Mouse (Mus musculus) lung, postnatal 0 days (tissue): ENCODE data around the gene Nlrc4. TPM values are rescaled to one million over a fixed set of nuclear protein-coding genes. Genes with fewer than 3 reads are reported as not detected.

ENCODE experiments used
- ATAC-seq: fragments of 200-750 bp; cut with Nextera tagmentation; 2 replicates; pipeline ENCODE4 v1.8.0; 2017; ENCODE audit warnings: moderate library complexity
- DNase-seq: peaks from one replicate; pipeline ENCODE4 v3.0.0-alpha.2; 2016; ENCODE audit warnings: low spot score
- H3K27ac ChIP-seq: fragments of 300-500 bp; sonication (generic); 2 replicates; pipeline ENCODE4 v1.5.1; 2014; ENCODE audit warnings: antibody characterized with exemption, mild to moderate bottlenecking, low read length, mixed read lengths
- H3K27me3 ChIP-seq: fragments of 300-500 bp; sonication (generic); replicated peaks from 2 replicates; pipeline ENCODE4 v1.6.1; 2014; ENCODE audit warnings: low read length, mixed read lengths; ENCODE audit not compliant: insufficient read depth
- H3K36me3 ChIP-seq: fragments of 300-500 bp; sonication (generic); 2 replicates; pipeline ENCODE4 v1.6.1; 2014; ENCODE audit warnings: low read length, mixed read lengths; ENCODE audit not compliant: insufficient read depth
- H3K4me1 ChIP-seq: fragments of 300-500 bp; sonication (generic); 2 replicates; pipeline ENCODE4 v1.6.1; 2014; ENCODE audit warnings: antibody characterized with exemption, low read depth, low read length, mixed read lengths; ENCODE audit not compliant: insufficient read depth
- H3K4me2 ChIP-seq: fragments of 300-500 bp; sonication (generic); replicated peaks from 2 replicates; pipeline ENCODE4 v1.6.1; 2014; ENCODE audit warnings: low read depth, mild to moderate bottlenecking, low read length, moderate library complexity, mixed read lengths
- H3K4me3 ChIP-seq: fragments of 300-500 bp; sonication (generic); 2 replicates; pipeline ENCODE4 v1.5.1; 2014; ENCODE audit warnings: low read depth, low read length
- H3K9ac ChIP-seq: fragments of 300-500 bp; sonication (generic); replicated peaks from 2 replicates; pipeline ENCODE4 v1.6.1; 2014; ENCODE audit warnings: low read depth, mild to moderate bottlenecking
- H3K9me3 ChIP-seq: fragments of 300-500 bp; sonication (generic); 2 replicates; pipeline ENCODE4 v1.6.1; 2016; ENCODE audit warnings: low read length, mixed read lengths
- CTCF ChIP-seq: IDR thresholded peaks from 2 replicates; pipeline ENCODE4 v1.5.1; 2016; ENCODE audit warnings: antibody characterized with exemption, mild to moderate bottlenecking
- EP300 ChIP-seq: IDR thresholded peaks from 2 replicates; pipeline ENCODE4 v1.6.1; 2016; ENCODE audit warnings: antibody characterized with exemption, mild to moderate bottlenecking, control low read depth
- WGBS: fragments of 180-500 bp; shearing (Covaris S2); extraction: QIAGEN DNeasy Blood & Tissue Kit; methylation state at CpG from one replicate; pipeline ENCODE4 v1.1.7; 2014; 5-methylcytosine and 5-hydroxymethylcytosine counted together
- polyA plus RNA-seq: library from polyadenylated mRNA; unstranded; fragments of >200 nt; fragmentation: Nextera tagmentation; extraction: Ambion mirVana; gene quantifications from 2 replicates; pipeline ENCODE4 v1.2.1, GENCODE M21; 2015

Gene Nlrc4
- polyA plus RNA-seq, 1 experiment from 2014 or later, result 0.53 TPM

DNA sequence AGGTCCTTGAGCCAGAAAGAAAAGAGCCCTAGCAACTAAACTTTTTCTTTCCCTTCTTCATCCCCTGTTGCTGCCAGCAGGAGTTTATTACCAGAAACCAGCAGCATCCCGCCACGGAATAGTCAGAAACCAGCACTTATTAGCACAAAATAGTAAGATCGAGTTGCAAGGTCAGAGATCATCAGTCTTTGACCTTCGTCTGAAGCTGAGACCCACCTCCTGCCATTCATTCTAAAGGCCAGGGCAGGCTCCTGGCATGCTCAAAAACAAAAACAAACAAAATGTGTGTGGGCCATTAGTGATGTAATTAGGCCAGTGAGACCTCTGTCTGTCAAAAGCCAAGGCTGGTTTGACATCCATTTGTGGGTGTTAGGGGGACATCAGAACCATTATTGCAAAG, 40.8 kb downstream of the Nlrc4 start:
- H3K9ac ChIP-seq, result no peak overlapping the region
- 47% methylated on average over 4 of the region's 4 CpGs for WGBS
- H3K9me3 ChIP-seq, result no peaks in the 10 kb centered on the region
- DNase-seq (no peak), ATAC-seq (no peak)
- no peaks in the 10 kb centered on the region for H3K27me3 ChIP-seq
- TF ChIP-seq CTCF (no peak), EP300 (no peak)
- H3K36me3 ChIP-seq, result peaks cover 11% of the 10 kb centered on the region; the same call in 1 of the 2 replicates
- no peak overlapping the region for H3K4me2 ChIP-seq
- no peak overlapping the region for H3K4me3 ChIP-seq
- H3K4me1 ChIP-seq, result no peaks in the 10 kb centered on the region
- no peak overlapping the region for H3K27ac ChIP-seq

DNA sequence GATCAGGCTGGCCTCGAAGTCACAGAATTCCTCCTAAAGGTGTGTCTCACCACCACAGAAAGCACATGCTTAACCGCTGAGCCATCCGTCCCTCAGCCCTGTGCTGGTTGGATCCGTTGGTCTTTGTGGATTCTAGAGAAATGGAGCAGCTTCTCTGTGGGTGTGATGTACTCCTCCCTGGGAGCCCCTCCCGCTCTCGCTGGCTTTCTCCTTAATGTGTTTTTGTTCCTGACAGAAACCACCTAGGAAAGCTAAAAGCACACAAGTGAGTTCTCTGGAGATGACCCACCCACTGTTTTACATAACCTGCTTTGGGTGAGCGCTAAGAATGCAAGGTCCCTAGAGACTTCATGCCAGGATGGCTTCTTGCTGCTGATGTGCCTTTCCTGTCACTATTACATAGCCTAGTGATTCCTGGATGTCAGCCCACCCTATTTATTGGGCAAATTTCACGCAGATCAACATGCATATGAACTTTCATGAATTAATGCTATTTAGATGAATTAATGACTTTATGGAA, 42.0 kb downstream of the Nlrc4 start:
- Histone ChIP-seq H3K27me3 (no peaks in the 10 kb centered on the region), H3K9ac (no peak overlapping the region), H3K4me3 (no peak overlapping the region), H3K4me1 (no peaks in the 10 kb centered on the region), H3K4me2 (no peak overlapping the region), H3K27ac (no peak overlapping the region), H3K36me3 (peaks cover 15% of the 10 kb centered on the region; the same call in 1 of the 2 replicates), H3K9me3 (no peaks in the 10 kb centered on the region)
- TF ChIP-seq CTCF, result no peak
- 90% methylated on average over 8 of the region's 8 CpGs for WGBS
- DNase-seq (no peak), ATAC-seq (no peak)

DNA sequence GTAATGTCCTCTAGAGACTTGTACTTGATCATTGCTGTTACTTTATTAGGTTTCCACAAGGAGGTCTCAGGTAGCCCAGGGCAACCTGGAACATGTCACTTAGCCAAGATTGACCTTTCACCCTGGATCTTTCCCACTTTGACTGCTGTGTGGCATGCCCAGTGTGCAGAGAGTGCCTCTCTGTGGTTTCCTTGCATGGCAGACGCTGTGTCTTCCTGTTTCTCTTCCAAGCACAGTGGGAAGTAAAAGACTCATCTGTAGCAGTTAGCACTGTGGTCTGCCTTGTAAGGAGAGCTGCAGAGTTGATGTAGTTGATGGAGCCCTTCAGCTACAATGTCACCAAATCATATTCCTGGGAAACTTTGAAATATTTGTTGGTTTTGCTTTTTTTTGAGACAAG, 44.3 kb downstream of the Nlrc4 start:
- whole genome bisulfite sequencing, result 73% methylated on average over 1 of the region's 1 CpGs
- DNase-seq (no peak), ATAC-seq (no peak)
- no peak overlapping the region for H3K9ac ChIP-seq
- no peak overlapping the region for H3K27ac ChIP-seq
- no peaks in the 10 kb centered on the region for H3K4me1 ChIP-seq
- TF ChIP-seq EP300 (no peak), CTCF (no peak)
- no peaks in the 10 kb centered on the region for H3K9me3 ChIP-seq
- H3K4me2 ChIP-seq, result no peak overlapping the region
- peaks cover 26% of the 10 kb centered on the region; the same call in 1 of the 2 replicates for H3K36me3 ChIP-seq
- H3K4me3 ChIP-seq, result no peak overlapping the region
- H3K27me3 ChIP-seq, result no peaks in the 10 kb centered on the region

DNA sequence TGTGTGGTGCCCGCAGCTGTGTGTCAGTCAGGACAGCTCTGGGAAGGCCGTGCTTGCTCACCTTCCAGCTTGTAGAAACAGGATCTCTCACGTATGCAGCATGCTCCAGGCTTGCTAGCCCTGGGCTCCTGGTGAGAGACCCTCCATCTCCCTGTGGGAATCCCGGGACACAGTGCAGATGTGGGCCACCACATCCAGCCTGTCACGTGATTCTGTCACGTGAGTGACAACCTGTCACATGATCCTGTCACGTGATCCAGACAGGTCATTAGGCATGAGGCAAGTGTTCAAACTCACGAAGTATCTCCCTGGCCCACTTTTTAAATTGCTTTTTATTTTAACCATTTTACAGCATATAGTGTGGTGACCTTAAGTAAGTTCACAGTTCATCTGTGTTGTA, 45.6 kb downstream of the Nlrc4 start:
- TF ChIP-seq EP300 (no peak), CTCF (no peak)
- Histone ChIP-seq H3K27ac (no peak overlapping the region), H3K9me3 (no peaks in the 10 kb centered on the region), H3K4me3 (no peak overlapping the region), H3K36me3 (peaks cover 22% of the 10 kb centered on the region; the same call in 1 of the 2 replicates), H3K4me2 (no peak overlapping the region), H3K9ac (no peak overlapping the region), H3K27me3 (no peaks in the 10 kb centered on the region), H3K4me1 (no peaks in the 10 kb centered on the region)
- DNase-seq (no peak), ATAC-seq (no peak)
- 85% methylated on average over 8 of the region's 8 CpGs for WGBS

DNA sequence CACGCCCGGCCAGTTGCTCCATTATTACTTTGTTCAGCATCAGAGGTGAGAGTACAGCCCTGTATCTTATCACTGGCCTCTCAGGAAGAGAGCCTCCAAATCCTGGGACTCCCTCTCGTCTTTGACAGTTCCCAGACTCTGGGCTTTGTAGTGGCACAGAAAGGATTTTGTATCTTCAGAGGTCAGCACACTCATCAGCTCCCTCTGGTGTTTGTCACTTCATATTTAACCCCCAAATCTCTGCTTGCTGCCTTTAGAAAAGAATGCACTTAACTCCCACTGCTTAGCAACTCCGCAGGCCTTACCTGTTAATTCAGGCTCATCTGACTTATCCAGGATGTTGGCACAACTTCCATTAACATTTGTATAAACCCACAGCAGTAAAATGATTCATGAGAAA, 49.2 kb downstream of the Nlrc4 start:
- Histone ChIP-seq H3K9me3 (no peaks in the 10 kb centered on the region), H3K36me3 (peaks cover 32% of the 10 kb centered on the region), H3K27ac (no peak overlapping the region), H3K4me2 (no peak overlapping the region), H3K27me3 (no peaks in the 10 kb centered on the region), H3K9ac (no peak overlapping the region), H3K4me3 (no peak overlapping the region), H3K4me1 (no peaks in the 10 kb centered on the region)
- DNase-seq (no peak), ATAC-seq (no peak)
- 69% methylated on average over 4 of the region's 4 CpGs for WGBS
- TF ChIP-seq EP300 (no peak), CTCF (peak; percentile 47)

DNA sequence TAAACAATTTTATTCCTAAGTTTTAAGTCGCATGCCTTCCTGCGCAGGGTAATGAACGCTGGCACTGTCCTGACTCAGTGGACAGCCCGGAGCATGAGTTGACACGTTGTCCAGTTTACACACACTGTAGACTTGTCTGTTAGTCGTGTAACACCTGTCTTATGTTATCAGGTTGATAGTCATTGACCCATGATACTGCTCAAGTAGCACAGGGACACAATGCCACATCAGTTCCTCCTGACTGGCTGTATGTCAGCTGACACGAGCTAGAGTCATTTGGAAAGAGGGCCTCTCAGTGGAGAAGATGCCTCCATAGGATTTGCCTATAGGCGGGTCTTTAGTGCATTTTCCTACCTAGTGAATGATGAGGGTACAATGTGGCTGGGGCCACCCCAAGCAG, 52.5 kb downstream of the Nlrc4 start:
- no peak for DNase-seq
- Histone ChIP-seq H3K27me3 (no peaks in the 10 kb centered on the region), H3K9ac (no peak overlapping the region), H3K4me3 (no peak overlapping the region), H3K9me3 (no peaks in the 10 kb centered on the region), H3K4me2 (no peak overlapping the region), H3K27ac (no peak overlapping the region), H3K36me3 (peaks cover 35% of the 10 kb centered on the region), H3K4me1 (no peaks in the 10 kb centered on the region)
- ATAC-seq, result no peak
- no peak for TF ChIP-seq EP300
- TF ChIP-seq CTCF, result no peak
- WGBS, result 82% methylated on average over 8 of the region's 8 CpGs
